Mouse (Mus musculus): ENCODE results near the gene Igf2. TPM values are rescaled to one million over a fixed set of nuclear protein-coding genes. Genes with fewer than 3 reads are reported as not detected.

The Igf2 gene
- total RNA-seq (2023) = 1.3 TPM

DNA sequence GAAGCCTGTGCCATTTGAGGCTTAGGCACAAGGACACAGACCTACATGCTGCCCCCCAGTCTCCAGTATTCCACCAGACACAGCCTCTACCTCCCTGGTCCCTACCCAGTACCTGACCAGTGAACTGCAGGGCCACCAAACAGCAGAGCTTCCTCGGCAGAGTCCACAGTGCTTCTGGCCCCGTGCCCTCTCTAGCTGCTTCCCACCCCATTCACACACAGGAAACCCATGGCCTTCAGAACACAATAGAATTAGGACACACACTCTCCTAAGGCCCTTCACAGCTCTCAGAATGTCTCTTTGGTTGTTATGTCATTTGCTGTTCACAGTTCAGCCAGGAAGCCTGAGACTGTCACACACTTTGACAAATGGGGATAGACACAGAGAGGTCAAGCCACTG, at the start of gene Igf2:
TSS of gene Igf2 (minus strand) at position 158 of the 400 bp plus-strand sequence.

DNA sequence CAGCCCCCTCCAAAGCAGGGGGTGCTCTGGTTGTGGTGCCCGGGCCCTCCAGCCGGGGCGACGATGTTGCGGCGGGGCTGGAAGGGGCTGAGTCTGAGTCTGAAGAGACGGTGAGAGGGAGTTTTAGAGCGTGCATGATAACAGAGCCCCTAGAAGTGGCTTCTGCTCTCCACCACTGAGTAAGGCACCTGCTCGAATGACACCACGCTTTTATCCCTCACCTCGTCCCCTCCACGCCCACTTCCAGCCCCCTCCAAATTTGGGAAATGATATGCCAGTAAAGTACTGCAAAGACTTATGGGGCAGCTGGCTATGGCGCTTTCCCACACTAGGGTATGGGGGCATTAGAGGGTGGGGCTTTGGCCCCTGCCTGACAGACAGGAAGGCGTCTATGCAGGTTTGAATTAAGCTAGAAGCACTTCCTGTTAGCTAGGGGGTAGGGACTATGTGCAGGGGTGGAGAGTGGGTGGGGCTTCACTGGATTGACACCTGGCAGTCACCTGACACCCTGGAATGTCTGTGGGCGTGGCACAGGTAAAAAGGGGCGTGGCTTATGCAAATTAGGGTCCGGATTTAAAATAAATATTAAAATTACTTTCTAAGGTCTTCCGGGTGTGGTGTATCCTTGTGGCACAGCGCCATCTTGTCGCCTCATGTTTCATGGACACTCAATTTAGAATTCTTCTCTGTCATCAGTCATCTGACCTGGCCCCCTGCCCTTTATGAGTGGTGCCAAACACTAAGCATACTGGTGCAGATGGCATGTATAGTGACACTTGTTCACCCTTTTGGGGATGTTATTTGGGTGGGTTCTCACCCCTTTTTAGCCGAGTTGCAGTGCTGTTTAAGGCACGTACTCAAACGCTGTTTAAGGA, 3.4 kb upstream of the Igf2 start, which contains the start of gene Gm49394:
TSS of gene Gm49394 (minus strand) at position 192 of the 875 bp plus-strand sequence.

Other genes starting within 250 kb of the Igf2 start
- not detected for gene Syt8, start 232.0 kb downstream of the Igf2 start, total RNA-seq (2023)
- gene Tnni2, start 225.0 kb downstream of the Igf2 start, total RNA-seq (2023) = not detected
- gene Lsp1, start 206.0 kb downstream of the Igf2 start, total RNA-seq (2023) = 603 TPM
- gene Tnnt3, start 168.0 kb downstream of the Igf2 start, total RNA-seq (2023) = 35.6 TPM
- 19.6 TPM for gene Mrpl23, start 134.1 kb downstream of the Igf2 start, total RNA-seq (2023)
- not detected for gene Gm49394, start 3.1 kb upstream of the Igf2 start, total RNA-seq (2023)
- not detected for gene Ins2, start 76.6 kb upstream of the Igf2 start, total RNA-seq (2023)